20 mouse cellular contexts compared by ENCODE assay signal in the genomic region with DNA sequence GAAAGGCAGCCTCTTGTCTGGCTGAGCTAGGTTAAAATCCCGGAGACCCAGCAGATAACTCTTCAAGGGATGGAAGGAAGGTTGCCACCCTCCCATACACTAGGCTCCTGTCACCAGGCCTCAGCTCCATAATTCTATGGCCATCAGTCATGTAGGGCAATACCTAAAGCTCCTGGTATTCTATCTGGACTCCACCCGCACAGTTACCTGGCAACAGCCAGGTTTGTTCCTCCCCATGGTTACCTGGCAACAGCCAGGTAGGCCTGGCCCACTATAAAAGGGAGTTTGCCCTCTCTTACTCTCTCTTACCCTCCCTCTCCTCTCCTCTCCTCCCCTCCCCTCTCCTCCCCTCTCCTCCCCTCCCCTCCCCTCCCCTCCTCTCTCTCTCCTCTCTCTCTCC.
"Had no signal": no experiment of that assay in that cellular context is flagged by ENCODE, and none has a peak within 500 bp of the region (broad histone marks: within the 10 kb centered on the region; RNA-seq: fewer than 3 reads in every experiment).

No protein-coding gene starts in this region.

- H3K4me1 ChIP-seq: midbrain, embryonic 10.5 days; midbrain, embryonic 12.5 days; neural tube, embryonic 13.5 days; neural tube, embryonic 15.5 days had no signal

- H3K4me3 ChIP-seq: midbrain, embryonic 10.5 days; midbrain, embryonic 12.5 days; myocyte; neural tube, embryonic 13.5 days; neural tube, embryonic 15.5 days had no signal

- DNase-seq: lung, adult 18-20 months; lung, embryonic 14.5 days; lung, postnatal 10 days; lung, postnatal 4 days; midbrain, embryonic 14.5 days; retina, postnatal 1 day; right cerebral cortex, adult 18-20 months; right cerebral cortex, postnatal 25 days; right cerebral cortex, postnatal 4 days; spleen, adult 18-20 months; thymus, adult 2 months; thymus, postnatal 25 days; thymus, postnatal 4 days had no signal

- H3K9me3 ChIP-seq: midbrain, embryonic 10.5 days; midbrain, embryonic 12.5 days; neural tube, embryonic 13.5 days; neural tube, embryonic 15.5 days had no signal

- ATAC-seq: midbrain, embryonic 16.5 days had no signal

- H3K27ac ChIP-seq: liver, embryonic 14.5 days; midbrain, embryonic 10.5 days; midbrain, embryonic 12.5 days; neural tube, embryonic 13.5 days; neural tube, embryonic 15.5 days had no signal

- H3K27me3 ChIP-seq: midbrain, embryonic 12.5 days; neural tube, embryonic 13.5 days; neural tube, embryonic 15.5 days had no signal

- H3K36me3 ChIP-seq: midbrain, embryonic 10.5 days; midbrain, embryonic 12.5 days; neural tube, embryonic 13.5 days; neural tube, embryonic 15.5 days had no signal

- H3K9ac ChIP-seq: liver, embryonic 14.5 days; lung, embryonic 14.5 days; midbrain, embryonic 12.5 days; neural tube, embryonic 13.5 days; neural tube, embryonic 15.5 days had no signal

- H3K4me2 ChIP-seq: lung, embryonic 14.5 days; midbrain, embryonic 12.5 days; neural tube, embryonic 13.5 days; neural tube, embryonic 15.5 days had no signal
